Mouse (Mus musculus): Measurements from ENCODE around the gene Kif17. TPM values are rescaled to one million over a fixed set of nuclear protein-coding genes. Genes with fewer than 3 reads are reported as not detected.

Kif17 gene
- polyA plus RNA-seq, 1 experiment from 2014 or later: 0.63 TPM

DNA sequence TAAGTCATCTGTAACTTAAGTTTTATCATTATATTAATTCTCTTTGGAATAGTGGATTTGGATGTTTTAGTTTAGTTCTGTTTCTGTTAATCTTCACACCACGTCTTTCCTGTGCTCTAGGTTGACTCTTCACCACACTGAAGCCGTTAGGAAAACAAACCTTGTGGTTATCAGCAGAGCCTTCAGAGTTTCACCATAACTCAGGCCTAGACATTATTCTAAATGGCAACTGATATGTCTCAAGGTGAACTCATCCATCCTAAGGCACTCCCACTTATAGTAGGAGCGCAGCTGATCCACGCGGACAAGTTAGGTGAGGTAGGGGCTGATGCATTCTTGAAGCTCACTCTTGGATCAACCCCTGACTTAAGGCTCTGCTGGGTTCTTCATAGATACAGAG lies 28.8 kb upstream of the Kif17 start:
- no peak overlapping the region for H3K27ac ChIP-seq
- H3K27me3 ChIP-seq (ENCODE audit: insufficient read depth, poor library complexity, severe bottlenecking): no peaks in the 10 kb centered on the region
- H3K4me3 ChIP-seq: no peak overlapping the region
- no peak for DNase-seq (ENCODE audit: low spot score)
- H3K36me3 ChIP-seq: peaks cover 73% of the 10 kb centered on the region
- WGBS: 96% methylated on average over 5 of the region's 5 CpGs
- H3K9me3 ChIP-seq: no peaks in the 10 kb centered on the region
- H3K4me1 ChIP-seq (replicated peaks): peaks cover 26% of the 10 kb centered on the region

DNA sequence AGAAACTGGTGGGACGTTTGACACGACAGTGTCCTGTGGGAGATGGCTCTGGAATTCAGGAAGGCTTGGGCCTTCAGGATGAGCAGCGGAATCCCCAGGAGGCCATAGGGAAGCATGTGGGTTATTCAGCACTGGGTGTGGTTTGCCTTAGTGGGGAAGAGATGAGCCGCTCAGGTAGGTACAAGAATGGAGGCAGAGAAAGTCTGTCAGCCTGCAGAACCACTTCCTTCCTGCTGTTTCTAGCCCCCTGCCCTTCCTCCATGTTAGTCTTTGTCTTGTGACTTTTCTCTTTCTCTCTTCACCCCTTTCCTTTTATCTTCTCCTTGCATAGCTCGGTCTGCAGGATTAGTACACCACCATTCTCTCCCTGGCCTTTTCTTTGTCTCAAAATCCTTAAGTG lies 27.8 kb upstream of the Kif17 start:
- DNase-seq (ENCODE audit: low spot score): no peak
- Histone ChIP-seq H3K27ac (no peak overlapping the region), H3K4me1 (replicated peaks) (peaks cover 26% of the 10 kb centered on the region), H3K36me3 (peaks cover 82% of the 10 kb centered on the region), H3K27me3 (ENCODE audit: insufficient read depth, poor library complexity, severe bottlenecking) (no peaks in the 10 kb centered on the region), H3K9me3 (no peaks in the 10 kb centered on the region), H3K4me3 (no peak overlapping the region)
- WGBS: 87% methylated on average over 5 of the region's 5 CpGs

DNA sequence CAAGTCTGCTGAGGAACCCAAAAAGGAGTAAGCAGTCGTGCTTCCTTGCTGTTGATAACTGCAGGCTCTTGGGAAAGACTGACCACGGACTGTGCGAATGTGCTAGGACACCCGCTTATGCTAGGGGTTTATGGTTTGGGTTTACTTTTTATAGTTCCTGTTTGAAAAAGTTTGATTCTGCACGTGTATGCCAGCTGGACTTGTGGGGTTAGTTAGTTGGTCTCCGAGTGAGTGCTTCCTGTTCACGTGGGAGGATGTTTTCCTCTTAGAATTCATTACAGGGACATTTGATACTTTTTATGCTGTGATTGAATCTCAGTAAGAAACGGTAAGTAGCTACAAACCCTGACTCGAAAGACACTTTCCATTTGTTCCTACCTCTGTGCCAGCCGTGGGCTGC lies 26.6 kb upstream of the Kif17 start:
- no peak for DNase-seq (ENCODE audit: low spot score)
- Histone ChIP-seq H3K36me3 (peaks cover 91% of the 10 kb centered on the region), H3K4me3 (no peak overlapping the region), H3K27me3 (ENCODE audit: insufficient read depth, poor library complexity, severe bottlenecking) (no peaks in the 10 kb centered on the region), H3K9me3 (no peaks in the 10 kb centered on the region), H3K4me1 (replicated peaks) (peaks cover 16% of the 10 kb centered on the region), H3K27ac (no peak overlapping the region)
- WGBS: 89% methylated on average over 10 of the region's 10 CpGs

DNA sequence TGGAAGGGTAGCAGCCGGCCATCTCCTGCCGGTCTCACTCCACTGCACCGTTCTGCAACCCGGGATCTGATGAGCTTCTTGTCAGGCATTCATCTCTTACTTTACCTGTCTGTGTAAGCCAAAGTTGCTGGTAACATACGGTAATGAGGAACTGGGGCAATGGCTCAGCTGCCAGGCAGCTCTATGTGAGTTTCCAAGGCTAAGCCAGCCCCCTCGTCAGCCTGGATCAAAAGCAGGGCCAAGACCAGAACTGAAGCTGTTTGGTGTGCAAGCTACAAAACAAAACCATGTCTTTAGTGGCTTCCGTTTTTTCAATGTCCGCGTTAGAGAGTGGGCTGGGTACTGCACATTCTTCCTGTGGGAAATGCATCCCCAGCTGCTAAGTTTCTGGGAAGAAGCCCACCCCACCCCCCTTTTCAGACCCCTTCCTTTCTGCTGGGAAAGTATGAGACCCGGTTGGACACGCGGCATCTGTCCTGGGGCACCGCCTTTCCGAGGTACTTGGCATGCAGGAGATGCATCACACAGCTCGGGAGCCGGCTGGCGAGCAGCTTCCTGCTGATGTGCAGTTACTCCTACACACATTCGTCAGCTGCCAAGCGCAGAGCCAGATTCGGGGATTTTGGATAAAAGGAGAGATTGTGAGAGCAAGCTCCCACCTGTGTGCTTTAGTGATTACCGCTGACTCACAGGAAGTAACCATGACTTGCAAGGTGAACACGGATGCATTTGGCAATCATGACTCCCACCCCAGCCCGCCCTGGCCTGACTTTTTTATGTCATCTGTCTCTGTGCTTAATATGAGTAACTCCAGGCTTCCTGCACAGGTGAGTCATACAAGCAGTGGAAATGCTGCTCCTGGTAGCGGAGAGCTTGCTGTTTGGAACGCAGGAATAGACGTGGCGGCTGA lies 3.2 kb upstream of the Kif17 start:
- 74% methylated on average over 27 of the region's 27 CpGs for WGBS
- Histone ChIP-seq H3K4me1 (replicated peaks) (peaks cover 29% of the 10 kb centered on the region), H3K27ac (no peak overlapping the region), H3K4me3 (no peak overlapping the region), H3K36me3 (peaks cover 61% of the 10 kb centered on the region), H3K9me3 (no peaks in the 10 kb centered on the region), H3K27me3 (ENCODE audit: insufficient read depth, poor library complexity, severe bottlenecking) (peaks cover 50% of the 10 kb centered on the region)
- DNase-seq (ENCODE audit: low spot score): no peak

DNA sequence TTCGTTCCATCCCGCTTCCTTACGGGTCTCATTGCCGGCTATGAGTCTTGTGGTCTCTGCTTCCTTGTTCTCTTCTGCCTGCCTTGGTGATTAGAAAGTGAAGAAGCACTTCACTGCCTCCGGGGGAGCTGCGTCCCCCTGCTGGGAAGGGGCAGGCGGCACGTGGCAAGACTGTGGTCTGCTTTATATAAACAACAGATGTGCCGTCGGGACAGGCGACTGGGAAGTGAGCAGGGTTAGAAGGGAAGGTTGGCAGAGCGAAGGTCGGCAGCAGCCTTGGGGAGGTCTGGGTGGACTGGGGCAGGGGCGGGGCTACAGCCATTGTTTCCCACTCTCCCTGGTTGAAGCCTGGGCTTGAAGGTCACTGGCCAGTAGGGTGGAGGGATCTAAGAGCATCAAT lies 1.6 kb downstream of the Kif17 start:
- H3K9me3 ChIP-seq: no peaks in the 10 kb centered on the region
- under 1% methylated on average over 14 of the region's 14 CpGs for WGBS
- H3K4me3 ChIP-seq: peak overlapping the region; percentile 72
- peaks cover 98% of the 10 kb centered on the region for H3K27me3 ChIP-seq (ENCODE audit: insufficient read depth, poor library complexity, severe bottlenecking)
- peaks cover 39% of the 10 kb centered on the region for H3K4me1 ChIP-seq (replicated peaks)
- peaks cover 13% of the 10 kb centered on the region for H3K36me3 ChIP-seq
- peak; percentile 79 for DNase-seq (ENCODE audit: low spot score)
- H3K27ac ChIP-seq: peak overlapping the region; percentile 73

DNA sequence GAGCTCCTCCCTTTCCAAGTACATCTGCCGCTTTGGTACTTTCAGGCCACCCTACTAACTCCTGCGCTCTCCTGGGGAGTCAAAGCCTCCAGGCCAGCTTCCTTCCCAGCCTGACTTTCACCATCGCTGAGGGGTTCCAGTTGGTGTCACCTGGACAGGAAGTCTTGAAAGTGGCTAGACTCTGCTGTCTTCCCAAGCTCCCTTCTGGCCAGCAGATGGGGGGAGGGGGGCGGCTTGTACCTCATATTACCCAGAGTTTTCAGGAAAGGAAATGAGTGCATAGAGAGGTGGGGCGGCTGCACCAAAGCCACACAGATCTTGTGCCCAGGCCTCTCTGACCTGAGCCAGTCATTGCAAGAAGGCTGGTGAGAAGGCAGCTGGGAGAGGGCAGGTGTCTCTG lies 2.0 kb downstream of the Kif17 start:
- no peak for DNase-seq (ENCODE audit: low spot score)
- Histone ChIP-seq H3K4me3 (peak overlapping the region; percentile 72), H3K9me3 (no peaks in the 10 kb centered on the region), H3K36me3 (peaks cover 9% of the 10 kb centered on the region), H3K27ac (peak overlapping the region; percentile 73), H3K4me1 (replicated peaks) (peaks cover 39% of the 10 kb centered on the region), H3K27me3 (ENCODE audit: insufficient read depth, poor library complexity, severe bottlenecking) (peaks cover 100% of the 10 kb centered on the region)
- 11% methylated on average over 5 of the region's 5 CpGs for WGBS

DNA sequence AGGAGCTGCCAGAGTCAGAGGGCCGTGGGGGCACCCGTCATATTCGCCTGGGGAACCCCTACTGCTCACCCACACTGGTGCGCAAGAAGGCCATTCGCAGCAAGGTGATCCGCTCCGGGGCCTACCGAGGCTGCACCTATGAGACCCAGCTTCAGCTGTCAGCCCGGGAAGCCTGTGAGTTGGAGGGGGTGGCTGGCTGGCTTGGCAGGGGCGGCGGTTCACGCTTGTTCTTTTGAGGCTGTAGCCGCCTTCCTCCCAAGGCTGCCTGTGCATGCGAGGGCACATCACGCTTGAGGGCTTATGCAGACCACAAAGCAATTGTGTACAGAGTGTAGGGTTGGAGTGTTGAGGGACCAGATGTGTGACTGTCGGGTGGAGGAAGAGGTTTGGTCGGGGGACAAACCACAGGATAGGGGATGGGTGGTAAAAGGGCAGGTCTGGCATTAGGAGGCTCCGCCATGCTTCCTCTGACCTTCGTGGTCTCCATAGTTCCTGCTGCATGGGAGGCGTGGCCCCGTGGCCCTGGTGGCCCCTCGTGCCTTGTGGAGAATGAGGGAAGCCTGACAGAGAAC lies 7.0 kb downstream of the Kif17 start:
- WGBS: 86% methylated on average over 22 of the region's 22 CpGs
- peaks cover 91% of the 10 kb centered on the region for H3K27me3 ChIP-seq (ENCODE audit: insufficient read depth, poor library complexity, severe bottlenecking)

DNA sequence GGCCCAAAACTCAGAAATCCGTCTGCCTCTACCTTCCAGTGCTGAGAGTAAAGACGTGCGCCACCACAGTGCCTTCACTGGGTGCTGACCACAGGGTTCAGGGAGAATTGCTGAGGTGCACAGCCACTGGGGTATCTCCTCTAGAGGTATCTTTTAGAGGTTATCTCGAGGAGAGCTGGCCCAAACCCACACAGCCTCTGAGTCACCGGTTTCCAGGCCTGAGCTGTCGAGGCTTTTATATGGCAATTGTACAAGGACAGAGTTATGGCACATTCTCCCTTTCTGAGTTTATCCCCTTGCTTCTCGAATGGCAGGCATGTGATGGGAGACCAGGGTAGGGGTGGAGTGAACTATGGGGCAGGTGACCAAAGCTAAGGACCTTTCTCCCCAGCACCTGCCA lies 8.4 kb downstream of the Kif17 start:
- Histone ChIP-seq H3K36me3 (peaks cover 7% of the 10 kb centered on the region; the same call in 1 of the 2 replicates), H3K4me3 (no peak overlapping the region), H3K4me1 (replicated peaks) (peaks cover 27% of the 10 kb centered on the region), H3K27me3 (ENCODE audit: insufficient read depth, poor library complexity, severe bottlenecking) (peaks cover 88% of the 10 kb centered on the region), H3K9me3 (no peaks in the 10 kb centered on the region), H3K27ac (no peak overlapping the region)
- WGBS: 84% methylated on average over 7 of the region's 7 CpGs
- DNase-seq (ENCODE audit: low spot score): no peak

More for the DNA sequence above, 7.0 kb downstream of the Kif17 start:
- Histone ChIP-seq H3K4me3 (no peak overlapping the region), H3K36me3 (peaks cover 7% of the 10 kb centered on the region; the same call in 1 of the 2 replicates), H3K4me1 (replicated peaks) (peaks cover 26% of the 10 kb centered on the region), H3K9me3 (no peaks in the 10 kb centered on the region), H3K27ac (no peak overlapping the region)
- DNase-seq (ENCODE audit: low spot score): no peak

DNA sequence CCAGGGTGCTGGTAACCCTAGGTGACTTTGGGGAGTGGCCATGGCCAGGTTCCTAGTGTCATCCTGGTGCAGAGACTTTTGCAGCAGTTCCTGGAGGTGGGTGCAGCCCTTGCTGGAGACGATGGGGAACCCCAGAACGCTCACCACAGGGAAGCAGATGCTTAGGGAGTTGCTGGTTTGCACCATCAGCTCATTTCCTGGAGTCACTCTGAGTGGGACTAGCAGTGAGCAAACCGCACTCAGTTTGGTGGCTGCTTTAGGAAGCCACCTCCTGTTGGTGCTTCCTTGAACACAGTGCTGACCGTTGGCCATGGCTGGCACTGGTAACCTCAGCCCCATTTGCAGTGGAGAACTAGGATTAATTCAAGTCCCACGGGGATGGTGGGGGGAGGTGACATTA lies 9.2 kb downstream of the Kif17 start:
- no peak for DNase-seq (ENCODE audit: low spot score)
- H3K27me3 ChIP-seq (ENCODE audit: insufficient read depth, poor library complexity, severe bottlenecking): peaks cover 88% of the 10 kb centered on the region

DNA sequence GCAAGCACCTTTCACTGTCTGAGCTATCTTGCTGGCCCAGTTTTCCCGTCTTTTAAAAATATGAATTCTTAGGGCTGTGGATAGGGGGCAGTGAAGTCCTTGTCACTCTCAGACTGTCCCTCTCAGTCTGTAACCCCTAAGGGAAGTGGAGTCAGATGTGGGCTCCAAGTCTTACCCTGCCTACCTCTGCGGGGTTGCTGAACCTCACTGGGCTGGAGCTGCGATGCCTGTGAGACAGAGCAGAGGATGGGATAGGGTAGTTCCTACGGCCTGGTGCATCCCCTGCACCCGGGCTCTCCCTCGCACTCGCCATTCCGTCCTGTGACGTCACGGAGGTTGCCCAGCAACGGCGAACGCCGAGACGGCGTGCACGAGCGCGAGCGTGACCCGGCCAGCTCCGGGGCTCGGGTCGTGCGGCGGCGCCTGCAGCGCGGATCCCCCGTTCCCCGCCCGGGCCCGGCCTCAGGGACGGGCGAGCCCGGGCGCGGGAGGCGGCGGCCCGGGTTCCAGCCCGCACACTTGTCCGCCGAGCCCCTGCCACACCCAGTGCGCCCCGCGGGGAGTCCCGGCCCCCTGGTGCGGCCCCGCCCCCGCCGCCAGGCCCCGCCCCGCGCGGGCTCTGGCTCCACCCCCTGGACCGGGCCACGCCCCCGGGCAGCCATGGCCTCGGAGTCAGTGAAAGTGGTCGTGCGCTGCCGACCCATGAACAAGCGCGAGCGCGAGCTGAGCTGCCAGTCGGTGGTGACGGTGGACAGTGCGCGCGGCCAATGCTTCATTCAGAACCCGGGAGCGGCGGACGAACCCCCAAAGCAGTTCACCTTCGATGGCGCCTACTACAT lies 11.8 kb downstream of the Kif17 start:
- Histone ChIP-seq H3K36me3 (peaks cover 7% of the 10 kb centered on the region; the same call in 1 of the 2 replicates), H3K4me3 (peak overlapping the region; percentile 72), H3K9me3 (no peaks in the 10 kb centered on the region), H3K4me1 (replicated peaks) (peaks cover 27% of the 10 kb centered on the region), H3K27ac (peak overlapping the region; percentile 77), H3K27me3 (ENCODE audit: insufficient read depth, poor library complexity, severe bottlenecking) (peaks cover 72% of the 10 kb centered on the region)
- DNase-seq (ENCODE audit: low spot score): peak; percentile 94
- under 1% methylated on average over 78 of the region's 78 CpGs for whole genome bisulfite sequencing

More for the DNA sequence above, 9.2 kb downstream of the Kif17 start:
- no peak overlapping the region for H3K27ac ChIP-seq
- no peak overlapping the region for H3K4me3 ChIP-seq
- no peaks in the 10 kb centered on the region for H3K9me3 ChIP-seq
- 76% methylated on average over 5 of the region's 5 CpGs for WGBS
- H3K4me1 ChIP-seq (replicated peaks): peaks cover 27% of the 10 kb centered on the region
- H3K36me3 ChIP-seq: peaks cover 7% of the 10 kb centered on the region; the same call in 1 of the 2 replicates

DNA sequence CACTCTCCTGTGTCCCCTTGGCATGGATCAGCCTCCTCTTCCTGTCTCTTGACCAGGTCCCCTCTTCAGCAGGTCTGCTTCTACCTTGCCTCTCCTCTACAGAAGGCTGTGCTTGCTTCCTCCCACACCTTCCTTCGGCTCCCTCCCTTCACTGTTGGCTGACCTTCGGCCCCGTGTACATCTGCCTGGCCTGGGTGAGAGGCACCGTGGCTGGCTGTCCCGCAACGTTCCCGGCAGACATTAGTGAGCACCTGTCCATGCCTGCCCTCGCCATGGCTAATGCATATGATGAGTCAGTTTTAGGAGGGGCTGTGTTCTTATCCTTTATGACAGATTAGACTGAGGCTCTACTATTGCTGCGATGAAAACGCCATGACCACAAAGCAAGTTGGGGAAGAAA lies 17.6 kb downstream of the Kif17 start:
- Histone ChIP-seq H3K9me3 (no peaks in the 10 kb centered on the region), H3K4me3 (no peak overlapping the region), H3K27ac (no peak overlapping the region), H3K36me3 (no peaks in the 10 kb centered on the region), H3K4me1 (replicated peaks) (peaks cover 5% of the 10 kb centered on the region), H3K27me3 (ENCODE audit: insufficient read depth, poor library complexity, severe bottlenecking) (peaks cover 25% of the 10 kb centered on the region)
- no peak for DNase-seq (ENCODE audit: low spot score)
- WGBS: 90% methylated on average over 10 of the region's 10 CpGs

DNA sequence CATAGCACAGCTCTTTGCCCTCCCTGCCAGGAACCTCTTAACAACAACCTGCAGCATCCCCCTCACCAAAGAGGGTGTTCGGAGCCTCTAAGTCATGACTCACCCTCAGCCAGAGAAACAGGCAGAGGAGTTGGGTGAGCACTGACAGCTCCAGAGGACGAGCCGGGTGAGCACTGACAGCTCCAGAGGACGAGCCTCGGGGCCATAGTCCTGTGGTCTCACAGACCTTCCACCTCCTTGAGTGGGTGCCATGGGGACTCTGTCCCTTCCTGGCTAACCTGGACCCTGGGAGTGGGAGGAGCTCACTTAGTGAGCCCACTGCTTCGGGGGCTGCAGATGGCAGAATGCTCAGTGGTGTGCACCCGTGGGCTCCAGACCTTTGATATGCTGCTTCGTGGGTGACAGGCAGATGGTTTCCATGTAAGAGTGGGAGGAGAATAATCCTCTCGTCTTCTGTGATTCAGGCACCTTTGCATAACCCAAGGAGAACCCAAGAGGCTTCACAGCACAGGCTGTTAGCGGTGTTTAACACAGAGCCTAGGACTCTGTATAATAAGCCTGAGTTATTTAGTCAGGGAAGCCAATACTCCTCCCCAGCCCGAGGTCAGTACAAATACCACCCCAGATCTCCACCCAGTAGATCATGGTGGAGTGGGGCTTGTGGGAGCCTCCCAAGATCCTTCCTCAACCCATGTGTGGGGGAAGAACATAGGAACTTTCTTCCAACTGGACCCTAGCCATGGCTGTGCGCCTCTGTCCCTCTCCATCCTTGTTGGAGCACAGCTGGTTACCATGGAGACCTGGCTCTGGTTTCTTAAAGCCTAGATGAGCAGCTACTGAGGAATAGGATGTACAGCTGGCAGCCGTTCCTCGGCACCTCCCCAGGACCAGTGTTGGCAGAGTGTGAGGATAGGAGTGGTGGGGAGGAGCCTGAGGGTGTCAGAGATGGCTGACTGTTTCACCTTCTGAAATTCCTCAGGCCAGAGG lies 22.1 kb downstream of the Kif17 start:
- no peaks in the 10 kb centered on the region for H3K36me3 ChIP-seq
- WGBS: 75% methylated on average over 14 of the region's 14 CpGs
- no peak for DNase-seq (ENCODE audit: low spot score)

More for the DNA sequence above, 22.1 kb downstream of the Kif17 start:
- Histone ChIP-seq H3K4me3 (no peak overlapping the region), H3K9me3 (no peaks in the 10 kb centered on the region), H3K27me3 (ENCODE audit: insufficient read depth, poor library complexity, severe bottlenecking) (no peaks in the 10 kb centered on the region), H3K4me1 (replicated peaks) (0 out of 2 replicates have a peak, but pooled peaks cover 2% of the 10 kb centered on the region), H3K27ac (no peak overlapping the region)
